Mouse (Mus musculus) c-Kit-positive CD71-positive TER-119-positive erythroid progenitor cells, embryonic 14.5 days (primary cell): ENCODE measurements around the gene Eloa.

Experiments used
- DNase-seq: peaks from one replicate; pipeline ENCODE4 v3.0.0-alpha.2; 2013; ENCODE audit warnings: low spot score

Eloa gene

DNA sequence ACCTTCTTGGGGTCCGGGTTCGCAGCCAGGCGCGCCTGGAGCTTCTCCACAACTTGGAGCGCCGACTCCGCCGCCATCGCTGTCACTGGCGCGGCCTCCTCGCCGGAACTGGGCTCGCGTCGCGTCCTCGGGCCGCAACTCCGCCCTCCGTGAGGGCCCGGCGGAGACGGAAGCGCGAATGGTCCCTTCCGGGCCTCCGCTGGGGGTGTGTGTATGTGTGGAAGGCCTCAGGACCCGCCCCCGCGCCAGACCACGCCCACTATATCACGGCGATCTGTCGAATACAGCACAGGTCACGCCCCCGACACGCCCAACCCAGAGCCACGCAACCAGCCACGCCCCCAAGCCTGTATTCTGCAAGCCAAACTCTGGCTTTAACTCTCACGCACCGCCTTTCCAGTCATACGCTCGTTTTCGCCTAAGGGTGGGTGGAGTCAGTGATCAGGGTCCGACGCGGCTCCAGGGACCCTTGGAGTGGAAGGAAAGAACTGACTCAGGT, at the start of gene Eloa:
TSS of gene Eloa (minus strand) at position 215 of the 499 bp plus-strand sequence.
- DNase-seq = peak; percentile 100

- peak; percentile 75 for DNase-seq
These were observed 49.7 kb upstream of the Eloa start for GRCm38 (mm10) chr4:136071178-136071714.

DNA sequence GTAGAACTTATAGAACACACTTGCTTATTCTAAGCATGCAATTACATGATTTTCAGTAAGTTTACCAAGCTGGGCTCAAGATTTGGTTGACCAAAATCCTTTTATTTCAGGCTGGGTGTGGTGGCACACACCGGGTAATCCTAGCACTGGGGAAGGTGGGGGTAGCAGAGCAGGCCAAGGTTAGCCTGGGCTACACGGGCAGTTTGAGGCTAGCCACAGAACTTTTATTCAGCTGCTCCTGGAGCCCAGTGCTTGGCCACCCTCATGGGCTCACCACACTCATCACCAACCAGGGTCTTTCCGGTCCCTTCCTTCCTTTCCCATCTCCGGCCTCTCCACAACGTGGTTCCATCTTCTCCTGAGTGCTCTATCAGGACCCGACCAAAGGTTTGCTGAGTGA, 49.0 kb upstream of the Eloa start:
- DNase-seq = no peak

DNA sequence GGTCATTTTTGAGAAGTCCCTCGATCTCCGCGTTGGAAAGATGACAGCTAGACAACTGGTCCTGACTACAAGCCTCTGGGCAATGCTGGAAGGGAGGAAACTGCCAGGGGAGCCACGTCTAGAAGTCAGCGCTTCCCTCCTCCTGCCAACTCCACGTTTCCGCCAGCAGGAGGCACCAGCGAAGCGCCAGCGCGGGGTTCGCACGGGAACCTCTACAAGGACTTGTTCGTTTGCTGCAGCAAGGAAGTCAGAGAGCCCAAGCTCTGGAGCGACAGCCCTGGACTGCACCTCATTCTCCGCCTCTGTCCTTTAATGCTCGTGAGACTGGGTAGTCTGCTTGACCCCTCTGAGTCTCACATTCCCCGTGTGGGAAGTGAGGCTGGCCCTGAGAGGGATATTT, 48.4 kb upstream of the Eloa start:
- DNase-seq = peak; percentile 54

- peak; percentile 49 for DNase-seq
These were observed 47.8 kb upstream of the Eloa start for GRCm38 (mm10) chr4:136069313-136069712.

DNA sequence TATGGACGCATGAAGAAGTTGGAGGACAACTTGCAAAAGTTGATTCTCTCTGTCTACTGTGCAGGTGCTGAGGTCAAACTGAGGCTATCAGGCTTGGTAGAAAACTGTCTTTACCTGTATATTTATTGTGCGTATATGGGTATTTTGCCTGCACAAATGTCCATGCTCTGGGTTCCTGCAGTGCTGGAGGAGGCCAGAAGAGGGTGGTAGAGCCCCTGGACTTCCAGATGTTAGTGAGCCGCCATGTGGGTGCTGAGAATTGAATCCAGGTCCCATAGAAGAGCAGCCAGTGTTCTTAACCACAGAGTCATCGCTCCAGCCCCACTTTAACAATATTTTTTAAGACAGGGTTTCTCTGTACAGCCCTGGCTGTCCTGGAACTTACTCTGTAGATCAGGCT, 41.6 kb upstream of the Eloa start:
- DNase-seq = no peak

DNA sequence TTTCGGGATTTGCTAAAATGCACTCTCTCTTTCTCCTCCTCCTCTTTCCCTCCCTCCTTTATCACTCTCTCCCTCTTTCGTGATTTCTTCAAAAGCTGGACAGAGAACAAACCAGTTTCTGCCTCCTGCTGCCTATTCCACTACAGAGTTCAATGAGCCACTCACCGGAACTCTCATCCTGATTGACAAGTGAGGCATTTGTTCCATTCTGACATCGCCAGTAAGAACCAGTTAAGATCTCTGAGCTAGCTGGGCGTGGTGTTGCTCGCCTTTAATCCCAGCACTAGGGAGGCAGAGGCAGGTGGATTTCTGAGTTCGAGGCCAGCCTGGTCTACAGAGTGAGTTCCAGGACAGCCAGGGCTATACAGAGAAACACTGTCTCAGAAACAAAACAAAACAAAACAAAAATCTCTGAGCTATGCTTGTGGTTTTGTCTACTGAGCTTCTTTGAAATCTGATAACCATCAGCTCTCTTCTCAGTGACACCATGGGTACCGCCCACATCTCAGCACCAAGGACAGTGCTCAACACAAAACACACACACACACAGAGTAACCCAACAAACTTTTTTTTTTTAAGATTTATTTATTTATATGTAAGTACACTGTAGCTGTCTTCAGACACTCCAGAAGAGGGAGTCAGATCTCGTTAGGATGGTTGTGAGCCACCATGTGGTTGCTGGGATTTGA, 38.4 kb upstream of the Eloa start:
- DNase-seq = peak; percentile 52

DNA sequence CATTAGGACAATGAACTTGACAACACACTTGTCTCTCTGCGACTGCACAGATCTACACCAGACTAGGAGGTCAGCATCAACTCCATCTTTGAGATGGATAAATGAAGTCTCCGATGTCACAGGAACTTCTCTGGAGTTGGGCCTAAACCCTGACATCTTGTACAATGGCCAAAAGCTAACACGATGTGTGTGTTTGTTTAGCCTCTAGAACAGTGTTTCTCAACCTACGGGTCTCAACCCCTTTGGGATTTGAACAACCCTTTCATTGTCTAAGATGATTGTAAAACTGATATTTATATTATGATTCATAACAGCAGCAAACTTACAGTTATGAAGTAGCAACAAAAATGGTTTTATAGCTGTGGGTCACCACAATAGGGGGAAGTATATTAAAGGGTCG, 36.4 kb upstream of the Eloa start:
- DNase-seq = no peak

GRCm38 (mm10) chr4:136056030-136056429, 34.5 kb upstream of the Eloa start:
- no peak for DNase-seq

DNA sequence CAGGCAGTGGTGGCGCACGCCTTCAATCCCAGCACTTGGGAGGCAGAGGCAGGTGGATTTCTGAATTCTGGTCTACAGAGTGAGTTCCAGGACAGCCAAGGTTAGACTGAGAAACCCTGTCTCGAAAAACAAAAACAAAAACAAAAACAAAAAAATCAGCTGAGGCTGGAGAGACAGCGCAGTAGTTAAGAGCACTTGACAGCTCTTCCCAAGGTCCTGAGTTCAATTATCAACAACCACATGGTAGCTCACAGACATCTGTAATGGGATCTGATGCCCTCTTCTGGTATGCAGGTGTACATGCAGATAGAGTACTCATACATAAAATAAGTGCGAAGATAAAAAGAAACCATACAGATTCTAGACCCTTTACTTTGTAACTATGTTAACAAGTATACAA, 32.3 kb upstream of the Eloa start:
- DNase-seq = no peak

DNA sequence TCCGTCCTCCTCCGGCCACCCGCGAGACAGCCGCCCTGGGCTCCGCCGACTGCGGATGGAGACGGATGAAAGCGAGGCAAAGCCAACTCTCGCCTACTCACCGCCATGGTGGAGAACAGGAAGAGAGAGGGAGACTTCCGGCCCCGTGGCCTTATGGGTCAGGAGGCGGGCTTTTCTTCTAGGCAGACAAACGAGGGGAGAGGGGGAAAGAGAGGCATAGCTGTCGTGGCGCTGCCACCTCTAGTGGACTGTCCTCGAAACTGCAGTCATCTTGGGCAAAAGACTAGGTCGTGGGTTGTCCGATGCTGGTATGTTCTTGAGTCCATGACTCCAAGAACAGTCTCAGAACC, 31.7 kb upstream of the Eloa start, which contains the start of gene Rpl11:
TSS of gene Rpl11 (minus strand) at position 182 of the 350 bp plus-strand sequence.
- DNase-seq = peak; percentile 89

DNA sequence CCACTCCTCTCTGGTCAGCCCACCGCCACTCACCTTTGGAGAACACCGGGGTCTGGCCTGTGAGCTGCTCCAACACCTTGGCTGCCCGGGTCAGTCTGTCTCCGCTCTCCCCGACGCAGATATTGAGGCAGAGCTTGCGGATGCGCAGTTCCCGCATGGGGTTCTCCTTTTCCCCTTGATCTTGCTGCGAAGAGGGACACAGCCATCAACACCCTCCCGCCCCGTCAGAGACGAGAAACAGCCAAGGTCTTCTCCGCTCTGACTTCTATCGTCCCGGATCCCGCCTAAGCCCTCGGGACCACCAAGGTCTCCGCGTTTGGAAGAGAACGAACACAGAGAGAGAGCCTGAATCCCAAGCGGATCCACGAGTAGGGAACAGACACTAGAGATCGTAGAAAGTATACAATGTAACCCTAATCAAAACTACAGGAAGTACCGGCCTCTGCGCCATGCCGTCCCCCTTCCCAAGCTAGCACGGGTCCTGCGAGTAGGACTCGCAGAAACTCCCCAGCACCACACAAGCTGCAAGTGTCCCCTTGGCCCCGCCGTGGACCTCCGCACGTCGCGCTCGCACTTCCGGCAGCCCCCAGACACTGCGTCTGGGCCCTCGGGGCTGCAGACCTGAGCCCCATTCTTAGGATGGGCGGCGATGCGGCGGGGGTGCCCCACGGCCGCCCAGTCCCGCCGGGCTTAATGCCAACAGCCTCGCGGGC, 31.1 kb upstream of the Eloa start:
- DNase-seq = no peak

- no peak for DNase-seq
These were observed 30.5 kb upstream of the Eloa start for GRCm38 (mm10) chr4:136052060-136052459.

GRCm38 (mm10) chr4:136050226-136050625, 28.7 kb upstream of the Eloa start:
- no peak for DNase-seq

DNA sequence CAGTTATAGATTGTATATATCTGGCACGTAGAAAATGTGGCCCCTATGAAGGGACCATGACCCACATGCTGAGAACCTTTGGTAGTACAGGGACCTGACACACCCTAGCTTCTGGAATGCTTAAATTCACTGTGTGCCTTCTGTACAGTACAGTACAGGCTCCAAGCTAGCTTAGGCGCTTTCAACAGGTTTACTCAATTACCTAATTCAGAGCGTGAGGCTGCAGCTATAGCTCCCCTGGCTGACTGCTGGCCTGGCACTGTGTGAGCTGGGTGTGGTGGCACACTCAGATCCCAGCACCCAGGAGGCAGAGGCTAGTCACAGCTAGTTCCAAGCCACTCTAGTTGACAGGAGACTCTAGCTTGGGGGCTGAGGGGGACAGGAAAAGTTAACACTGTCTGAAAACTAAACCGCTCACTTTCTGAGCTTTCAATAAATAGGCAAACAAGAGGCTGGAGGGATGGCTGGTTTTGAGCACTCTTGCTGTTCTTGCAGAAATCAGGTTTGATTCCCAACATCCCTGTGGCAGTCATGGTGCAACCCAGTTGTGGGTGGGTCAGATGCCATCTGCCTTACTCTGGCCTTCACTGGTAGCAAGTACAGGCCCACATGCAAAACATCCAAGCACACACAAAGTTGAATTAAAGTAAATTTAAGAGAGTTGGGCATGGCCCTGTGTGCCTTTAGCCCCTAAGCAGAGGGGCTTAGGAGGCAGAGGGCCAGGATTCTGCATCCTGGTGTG, 26.9 kb upstream of the Eloa start:
- no peak for DNase-seq

DNA sequence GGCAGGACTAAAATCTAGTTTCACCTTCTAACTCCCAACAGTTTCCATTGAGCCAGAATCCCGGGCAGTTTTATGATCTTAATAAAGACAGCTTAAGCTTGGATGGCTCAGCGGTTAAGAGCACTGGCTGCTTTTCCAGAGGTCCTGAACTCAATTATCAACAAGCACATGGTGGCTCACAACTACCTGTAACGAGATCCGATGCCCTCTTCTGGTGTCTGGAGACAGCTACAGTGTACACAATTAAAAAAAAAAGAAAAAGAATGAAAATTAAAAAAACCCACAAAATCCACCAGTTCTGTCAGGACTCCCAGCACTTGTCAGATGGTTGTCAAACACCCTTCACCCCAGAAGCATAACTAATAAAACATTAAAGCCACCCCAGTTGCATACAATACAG, 26.1 kb upstream of the Eloa start:
- DNase-seq = no peak

DNA sequence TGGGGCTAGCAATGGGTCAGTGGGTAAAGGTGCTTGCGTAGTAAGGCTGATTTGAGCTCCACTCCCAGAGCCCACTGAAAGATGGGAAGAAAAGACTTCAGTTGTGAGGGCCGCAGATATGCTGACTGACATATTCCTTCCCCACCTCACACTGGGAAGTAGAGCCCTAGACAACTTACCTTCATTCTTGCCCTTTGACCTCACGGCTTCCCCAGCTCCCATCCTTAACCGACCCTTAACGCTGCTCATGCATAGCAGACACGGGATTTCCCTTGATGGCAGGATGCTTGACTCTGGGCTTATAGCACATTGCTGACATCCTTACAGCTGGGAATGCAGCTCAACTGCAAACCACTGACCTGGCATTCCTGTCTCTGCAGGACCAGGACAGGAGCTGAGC, 25.3 kb upstream of the Eloa start:
- no peak for DNase-seq

- DNase-seq = no peak
These were observed 23.5 kb upstream of the Eloa start for GRCm38 (mm10) chr4:136045091-136045490.

- DNase-seq = no peak
These were observed 22.3 kb upstream of the Eloa start for GRCm38 (mm10) chr4:136043784-136044400.

- no peak for DNase-seq
These were observed 13.5 kb upstream of the Eloa start for GRCm38 (mm10) chr4:136035078-136035477.

- DNase-seq = no peak
These were observed 11.7 kb upstream of the Eloa start for GRCm38 (mm10) chr4:136033231-136033630.
